Mouse (Mus musculus) heart, embryonic 15.5 days (tissue): ENCODE measurements around the gene Dyrk3. TPM values are rescaled to one million over a fixed set of nuclear protein-coding genes. Genes with fewer than 3 reads are reported as not detected.

Experiments used
- ATAC-seq: fragments of 200-750 bp; cut with Nextera tagmentation; replicated peaks from 2 replicates; pipeline ENCODE4 v1.8.0; 2017; ENCODE audit warnings: low read depth, moderate TSS enrichment; ENCODE audit not compliant: insufficient number of reproducible peaks, insufficient read depth, low FRiP score
- H3K27ac ChIP-seq: fragments of 300-500 bp; sonication (generic); 2 replicates; pipeline ENCODE4 v1.5.1; 2015; ENCODE audit warnings: mild to moderate bottlenecking, inconsistent platforms
- H3K27me3 ChIP-seq: fragments of 300-500 bp; sonication (generic); 2 replicates; pipeline ENCODE4 v1.6.1; 2015; ENCODE audit warnings: inconsistent platforms
- H3K36me3 ChIP-seq: fragments of 300-500 bp; sonication (generic); 2 replicates; pipeline ENCODE4 v1.6.1; 2015; ENCODE audit warnings: mild to moderate bottlenecking, inconsistent platforms
- H3K4me1 ChIP-seq: fragments of 300-500 bp; sonication (generic); replicated peaks from 2 replicates; pipeline ENCODE4 v1.6.1; 2015; ENCODE audit warnings: inconsistent platforms
- H3K4me2 ChIP-seq: fragments of 300-500 bp; sonication (generic); 2 replicates; pipeline ENCODE4 v1.6.1; 2015; ENCODE audit warnings: inconsistent platforms, mild to moderate bottlenecking, moderate library complexity
- H3K4me3 ChIP-seq: fragments of 300-500 bp; sonication (generic); 2 replicates; pipeline ENCODE4 v1.5.1; 2015; ENCODE audit warnings: mild to moderate bottlenecking, inconsistent platforms
- H3K9ac ChIP-seq: fragments of 300-500 bp; sonication (generic); 2 replicates; pipeline ENCODE4 v1.6.1; 2015; ENCODE audit warnings: mild to moderate bottlenecking, inconsistent platforms
- H3K9me3 ChIP-seq: fragments of 300-500 bp; sonication (generic); replicated peaks from 2 replicates; pipeline ENCODE4 v1.6.1; 2016; ENCODE audit warnings: inconsistent platforms
- WGBS: fragments of 180-500 bp; shearing (Covaris S2); methylation state at CpG from one replicate; pipeline ENCODE4 v1.1.7; 2015; ENCODE audit warnings: mixed read lengths; 5-methylcytosine and 5-hydroxymethylcytosine counted together
- polyA plus RNA-seq: library from polyadenylated mRNA; unstranded; fragments of >200 nt; fragmentation: Nextera tagmentation; extraction: Ambion mirVana; gene quantifications from 2 replicates; pipeline ENCODE4 v1.2.1, GENCODE M21; 2015

The Dyrk3 gene
- polyA plus RNA-seq, 1 experiment from 2014 or later, result 1.7 TPM

GRCm38 (mm10) chr1:131134942-131135522 lies 3.1 kb downstream of the Dyrk3 start:
- Histone ChIP-seq H3K36me3 (no peaks in the 10 kb centered on the region), H3K4me2 (no peak overlapping the region), H3K9ac (no peak overlapping the region), H3K4me3 (no peak overlapping the region), H3K9me3 (no peaks in the 10 kb centered on the region), H3K27me3 (no peaks in the 10 kb centered on the region), H3K27ac (no peak overlapping the region), H3K4me1 (peaks cover 12% of the 10 kb centered on the region; the same call in 1 of the 2 replicates)
- ATAC-seq, result no peak
- 44% methylated on average over 8 of the region's 8 CpGs for WGBS

GRCm38 (mm10) chr1:131134231-131134630 lies 3.9 kb downstream of the Dyrk3 start:
- Histone ChIP-seq H3K36me3 (peaks cover 3% of the 10 kb centered on the region; the same call in 1 of the 2 replicates), H3K4me3 (no peak overlapping the region), H3K9me3 (no peaks in the 10 kb centered on the region), H3K9ac (no peak overlapping the region), H3K4me1 (peaks cover 12% of the 10 kb centered on the region; the same call in 1 of the 2 replicates), H3K27me3 (no peaks in the 10 kb centered on the region), H3K27ac (no peak overlapping the region), H3K4me2 (no peak overlapping the region)
- WGBS, result 60% methylated on average over 6 of the region's 6 CpGs
- ATAC-seq, result no peak

- H3K4me3 ChIP-seq, result no peak overlapping the region
- no peaks in the 10 kb centered on the region for H3K27me3 ChIP-seq
- 32% methylated on average over 11 of the region's 11 CpGs for WGBS
- no peak overlapping the region for H3K4me2 ChIP-seq
- H3K27ac ChIP-seq, result no peak overlapping the region
- H3K4me1 ChIP-seq, result peaks cover 7% of the 10 kb centered on the region; the same call in 1 of the 2 replicates
- no peaks in the 10 kb centered on the region for H3K9me3 ChIP-seq
- peak; percentile 20; the same call in 1 of the 2 replicates for ATAC-seq
- H3K9ac ChIP-seq, result no peak overlapping the region
- peaks cover 5% of the 10 kb centered on the region; the same call in 1 of the 2 replicates for H3K36me3 ChIP-seq
Observed at GRCm38 (mm10) chr1:131125987-131126744, 12.0 kb downstream of the Dyrk3 start.

DNA sequence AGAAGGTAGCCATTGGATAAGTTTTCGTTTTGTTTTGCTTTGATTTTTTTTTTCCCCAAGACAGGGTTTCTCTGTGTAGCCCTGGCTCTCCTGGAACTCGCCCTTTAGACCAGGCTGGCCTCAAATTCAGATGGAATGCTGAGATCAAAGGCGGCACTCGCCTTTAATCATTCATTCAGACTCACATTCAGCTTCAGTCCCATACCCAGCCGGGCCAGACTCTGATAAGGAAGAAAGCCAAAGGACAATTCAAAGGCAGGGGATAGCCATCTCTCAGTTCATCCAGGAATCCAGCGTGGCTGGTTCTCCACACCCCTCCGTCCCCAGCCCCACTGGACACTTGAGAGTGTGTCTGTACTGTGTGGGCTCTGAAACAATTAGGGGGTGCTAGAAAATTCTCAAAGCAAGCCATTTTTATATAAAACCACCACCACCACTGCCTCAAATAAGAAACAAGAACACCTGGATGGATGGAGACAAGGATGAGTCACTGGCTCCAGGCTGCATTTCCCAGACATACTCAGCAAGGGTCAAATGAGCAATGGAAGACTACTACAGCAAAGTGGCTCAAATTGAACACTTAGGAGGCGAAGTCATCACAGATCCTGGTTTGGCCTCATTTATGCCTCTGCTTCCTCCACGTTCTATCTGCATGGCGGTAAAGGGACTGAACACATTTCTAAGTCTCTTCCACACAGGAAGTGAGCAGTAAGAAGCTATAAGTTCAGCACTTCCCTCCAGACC lies 14.4 kb downstream of the Dyrk3 start:
- WGBS, result 51% methylated on average over 10 of the region's 10 CpGs
- no peaks in the 10 kb centered on the region for H3K9me3 ChIP-seq
- no peak for ATAC-seq
- no peak overlapping the region for H3K4me2 ChIP-seq
- no peak overlapping the region for H3K27ac ChIP-seq
- no peaks in the 10 kb centered on the region for H3K36me3 ChIP-seq
- no peak overlapping the region for H3K9ac ChIP-seq
- H3K27me3 ChIP-seq, result no peaks in the 10 kb centered on the region
- no peak overlapping the region for H3K4me3 ChIP-seq
- peaks cover 13% of the 10 kb centered on the region for H3K4me1 ChIP-seq

DNA sequence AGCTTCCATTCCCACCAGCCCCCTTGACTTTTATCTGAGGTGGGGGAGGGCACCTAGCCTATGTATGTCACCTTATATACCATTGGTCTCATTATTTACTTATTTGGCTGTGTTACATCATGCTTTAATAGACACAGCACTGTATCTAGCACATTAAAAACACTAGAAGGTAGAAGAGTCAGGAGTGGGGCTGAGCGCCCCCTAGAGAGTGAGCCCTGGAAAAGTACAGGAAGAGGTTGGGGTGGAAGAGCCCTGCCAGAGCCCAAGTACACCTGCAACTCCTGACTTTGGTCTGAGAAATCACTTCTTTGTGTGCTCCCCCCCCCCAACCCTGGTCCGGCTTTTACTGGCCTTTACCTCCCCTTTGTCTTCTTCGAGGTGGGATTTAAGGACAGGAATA lies 16.2 kb downstream of the Dyrk3 start:
- WGBS, result 41% methylated on average over 3 of the region's 3 CpGs
- Histone ChIP-seq H3K27me3 (no peaks in the 10 kb centered on the region), H3K27ac (no peak overlapping the region), H3K36me3 (no peaks in the 10 kb centered on the region), H3K4me1 (peaks cover 24% of the 10 kb centered on the region), H3K9ac (no peak overlapping the region), H3K9me3 (no peaks in the 10 kb centered on the region), H3K4me3 (no peak overlapping the region), H3K4me2 (no peak overlapping the region)
- ATAC-seq, result no peak

DNA sequence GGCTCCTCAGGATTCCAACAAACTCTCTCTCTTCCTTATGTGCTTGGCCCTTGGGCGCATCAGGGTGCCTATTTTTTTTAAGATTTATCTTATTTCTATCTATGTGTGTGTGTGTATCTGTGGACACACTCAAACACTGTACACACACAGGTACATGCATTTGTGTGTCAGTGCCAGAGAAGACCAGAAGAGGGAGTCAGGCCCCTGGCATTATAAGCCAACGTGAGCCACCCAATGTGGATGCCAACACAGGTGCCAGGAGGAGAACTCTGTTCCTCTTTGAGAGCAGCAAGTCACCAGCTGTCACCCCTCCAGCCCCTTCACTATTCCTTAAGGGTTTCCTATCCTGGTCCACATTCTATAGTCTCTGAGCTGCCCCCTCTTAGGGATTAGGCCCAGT lies 19.1 kb downstream of the Dyrk3 start:
- peak overlapping the region; percentile 39; the same call in 1 of the 2 replicates for H3K27ac ChIP-seq
- H3K9ac ChIP-seq, result no peak overlapping the region
- 61% methylated on average over 2 of the region's 2 CpGs for WGBS
- H3K27me3 ChIP-seq, result no peaks in the 10 kb centered on the region
- H3K4me2 ChIP-seq, result no peak overlapping the region
- no peak overlapping the region for H3K4me3 ChIP-seq
- no peak for ATAC-seq
- H3K36me3 ChIP-seq, result no peaks in the 10 kb centered on the region
- no peaks in the 10 kb centered on the region for H3K9me3 ChIP-seq
- H3K4me1 ChIP-seq, result peaks cover 36% of the 10 kb centered on the region

DNA sequence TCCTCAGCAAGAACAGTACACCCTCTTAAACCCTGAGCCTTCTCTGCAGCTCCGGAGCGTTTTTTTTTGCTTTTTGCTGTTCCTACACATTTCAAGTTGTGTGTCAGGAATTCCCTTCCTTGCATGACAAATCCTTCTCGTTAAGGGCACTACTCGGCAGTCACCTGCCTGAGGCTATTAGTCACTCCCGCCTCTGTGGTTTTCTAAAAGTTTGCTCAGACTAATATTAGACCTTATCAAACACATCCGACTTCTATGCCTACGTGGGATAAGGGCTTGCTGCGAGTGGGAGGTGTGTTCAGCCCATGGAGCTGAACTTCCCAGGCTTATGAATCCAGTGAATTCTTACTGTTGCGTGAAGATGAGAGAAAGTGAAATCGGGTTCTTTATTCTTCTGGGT lies 19.6 kb downstream of the Dyrk3 start:
- Histone ChIP-seq H3K9ac (no peak overlapping the region), H3K4me1 (peaks cover 41% of the 10 kb centered on the region), H3K27ac (peak overlapping the region; percentile 39; the same call in 1 of the 2 replicates), H3K4me2 (no peak overlapping the region), H3K9me3 (no peaks in the 10 kb centered on the region), H3K36me3 (no peaks in the 10 kb centered on the region), H3K4me3 (no peak overlapping the region), H3K27me3 (no peaks in the 10 kb centered on the region)
- WGBS, result 38% methylated on average over 10 of the region's 10 CpGs
- no peak for ATAC-seq

- Histone ChIP-seq H3K36me3 (no peaks in the 10 kb centered on the region), H3K9ac (peak overlapping the region; percentile 1; the same call in 1 of the 2 replicates), H3K27ac (peak overlapping the region; percentile 96), H3K27me3 (no peaks in the 10 kb centered on the region), H3K4me1 (peaks cover 59% of the 10 kb centered on the region), H3K4me2 (peak overlapping the region; percentile 42), H3K9me3 (no peaks in the 10 kb centered on the region), H3K4me3 (no peak overlapping the region)
- 24% methylated on average over 13 of the region's 13 CpGs for WGBS
- peak; percentile 71 for ATAC-seq
Observed at GRCm38 (mm10) chr1:131116430-131117011, 21.6 kb downstream of the Dyrk3 start.

DNA sequence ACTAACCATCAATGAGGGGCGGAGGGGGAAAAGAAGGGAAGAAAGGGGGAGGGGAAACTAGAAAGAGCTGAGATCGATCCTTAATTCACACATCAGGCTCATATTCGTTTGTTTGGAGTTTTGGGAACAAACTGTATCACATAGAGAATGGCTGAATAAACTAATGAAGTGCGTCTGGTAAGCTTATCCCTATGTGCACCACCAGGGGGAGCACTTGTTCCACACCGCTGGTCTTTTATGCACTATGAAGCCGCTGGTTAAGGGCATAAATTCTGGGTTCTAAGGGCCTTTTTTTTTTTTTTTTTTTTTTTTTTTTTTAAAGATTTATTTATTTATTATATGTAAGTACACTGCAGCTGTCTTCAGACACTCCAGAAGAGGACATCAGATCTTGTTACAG lies 22.2 kb downstream of the Dyrk3 start:
- Histone ChIP-seq H3K27ac (peak overlapping the region; percentile 33; the same call in 1 of the 2 replicates), H3K9ac (no peak overlapping the region), H3K36me3 (no peaks in the 10 kb centered on the region), H3K4me1 (peaks cover 64% of the 10 kb centered on the region), H3K9me3 (no peaks in the 10 kb centered on the region), H3K4me2 (no peak overlapping the region), H3K27me3 (no peaks in the 10 kb centered on the region), H3K4me3 (no peak overlapping the region)
- WGBS, result 15% methylated on average over 6 of the region's 6 CpGs
- 0 out of 2 replicates have a peak, but pooled peaks have one; percentile 8 for ATAC-seq

DNA sequence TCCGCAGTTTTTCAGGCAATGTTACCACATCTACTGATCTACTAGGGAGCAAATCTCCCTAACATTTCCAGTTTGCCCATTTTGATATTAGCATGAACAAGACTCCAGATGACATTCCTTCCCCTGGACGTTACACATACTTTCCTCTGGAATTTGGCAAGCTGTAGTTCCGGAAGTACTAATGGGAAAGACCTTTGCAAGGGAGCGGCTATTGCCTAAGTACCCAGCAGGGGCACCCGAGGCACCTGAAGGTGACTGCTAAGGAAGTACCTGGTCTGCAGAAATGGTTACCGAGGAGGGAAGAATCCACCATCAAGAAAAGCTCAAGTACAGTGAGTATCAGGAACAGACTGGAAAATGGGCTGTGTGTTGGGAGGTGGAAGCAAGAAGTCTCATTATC lies 25.6 kb downstream of the Dyrk3 start:
- Histone ChIP-seq H3K27ac (peak overlapping the region; percentile 76), H3K9me3 (no peaks in the 10 kb centered on the region), H3K36me3 (no peaks in the 10 kb centered on the region), H3K4me3 (no peak overlapping the region), H3K4me1 (peaks cover 75% of the 10 kb centered on the region), H3K4me2 (peak overlapping the region; percentile 49), H3K27me3 (no peaks in the 10 kb centered on the region), H3K9ac (no peak overlapping the region)
- ATAC-seq, result peak; percentile 51; the same call in 1 of the 2 replicates
- WGBS, result 18% methylated on average over 6 of the region's 6 CpGs
